Mouse (Mus musculus): ENCODE measurements around the gene Bmp4.
A peak's percentile ranks its signal among the peaks of the same experiment; 100 is the strongest.

The Bmp4 gene

DNA sequence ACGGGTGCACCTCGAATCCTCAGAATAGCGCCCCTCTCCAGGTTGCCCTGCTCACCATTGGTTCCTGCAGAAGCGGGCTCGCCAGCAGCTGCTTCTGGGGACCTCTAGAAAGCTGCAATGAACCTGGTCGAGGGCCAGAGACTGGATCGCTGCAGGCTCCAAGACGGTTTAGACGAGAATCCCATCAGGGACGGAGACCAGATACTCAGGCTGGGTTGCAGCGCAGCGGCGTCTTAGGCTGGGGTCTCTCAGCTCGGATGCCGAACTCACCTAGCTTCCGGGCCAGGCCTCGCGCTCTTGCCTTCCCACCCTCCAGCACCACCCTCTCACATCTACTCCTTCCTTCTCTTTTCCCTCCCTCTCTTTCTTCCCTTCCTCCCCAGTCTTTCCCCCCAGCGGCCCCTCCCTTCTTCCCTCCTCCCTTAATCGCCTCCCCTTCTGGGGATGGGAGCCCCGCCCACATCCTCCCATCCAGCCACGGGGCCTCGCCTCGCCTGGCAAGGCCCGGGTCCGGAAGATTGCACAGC is at the start of gene Bmp4:
Gene Bmp4 (minus strand): TSS at position 421 of the 527 bp plus-strand sequence.
- DNase-seq, result peak; percentile 81 to 87

DNA sequence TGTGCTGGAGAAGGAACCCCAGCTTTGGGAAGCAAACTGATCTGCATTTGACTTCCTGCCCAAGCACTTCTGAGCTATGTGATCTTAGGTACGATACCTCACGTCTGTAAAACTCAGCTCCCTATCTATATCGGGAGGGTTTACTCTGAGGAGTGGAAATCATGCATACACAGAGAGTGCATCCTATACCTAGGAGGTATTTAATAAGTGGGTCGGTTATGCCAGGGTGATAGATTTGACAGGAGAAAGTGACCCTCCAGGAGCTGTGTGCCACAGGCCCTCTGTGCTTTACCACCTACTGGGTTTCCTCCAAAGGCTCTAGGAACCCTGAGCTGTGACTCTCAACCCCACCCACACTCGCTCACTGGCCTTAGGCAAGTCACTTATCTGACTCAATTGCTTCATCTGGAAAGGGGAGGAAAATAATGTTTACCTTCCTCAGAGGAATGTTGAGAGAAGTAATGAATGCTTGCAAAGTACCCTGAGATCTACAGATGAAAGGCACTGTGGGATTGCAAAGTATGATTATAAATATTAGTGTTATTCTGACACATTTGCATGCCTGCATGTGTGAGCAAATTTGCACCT is 49.1 kb upstream of the Bmp4 start:
- DNase-seq, result no peak

DNA sequence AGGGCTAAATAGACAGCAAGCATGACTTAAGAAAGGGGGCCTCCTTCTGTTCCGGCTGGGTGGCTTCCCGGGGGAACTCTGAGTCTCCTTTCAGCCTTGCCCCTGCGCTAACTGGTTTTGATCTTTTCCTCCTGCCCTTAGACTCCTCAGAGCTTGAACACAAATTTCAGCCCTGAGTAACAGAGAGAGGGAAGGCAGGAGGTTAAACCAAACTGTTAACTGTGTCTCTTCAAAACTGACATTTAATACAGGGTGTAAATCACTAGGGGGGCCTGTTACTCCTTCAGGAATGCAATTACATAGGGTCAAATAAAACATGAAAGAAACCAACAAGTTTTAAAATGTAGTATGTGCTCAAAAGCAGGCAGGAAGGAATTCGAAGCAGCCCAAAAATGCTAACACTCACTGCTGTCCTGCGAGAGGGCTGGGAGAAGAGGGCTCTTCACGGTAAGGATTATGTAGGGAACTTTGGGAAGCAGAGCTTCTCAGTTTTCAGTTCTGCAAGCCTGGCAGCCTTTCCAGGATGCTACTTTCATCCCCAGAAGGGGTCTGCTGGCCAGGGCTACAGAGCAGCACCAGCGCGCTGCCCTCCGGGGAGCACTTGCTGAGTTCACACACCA is 46.1 kb upstream of the Bmp4 start:
- DNase-seq, result peak; percentile 41 to 62

DNA sequence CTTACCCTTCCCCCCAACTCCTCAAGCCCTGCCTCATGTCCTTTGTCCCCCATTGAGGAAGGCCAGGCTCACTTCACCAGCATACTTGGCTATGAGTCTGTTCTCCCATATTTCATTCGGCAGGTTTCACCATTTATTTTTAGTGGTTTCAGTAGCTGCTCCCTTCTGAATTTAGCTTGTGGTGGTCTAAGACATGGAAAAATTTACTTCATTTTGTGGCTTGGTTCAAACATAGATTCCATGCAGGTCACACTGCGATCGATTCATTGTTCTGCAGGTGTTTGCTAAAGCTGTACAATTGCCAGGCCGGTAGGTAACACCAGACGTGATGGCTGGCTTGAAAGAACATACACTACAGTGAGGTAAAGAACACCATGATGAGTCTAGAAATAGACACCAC is 39.8 kb upstream of the Bmp4 start:
- DNase-seq, result no peak

DNA sequence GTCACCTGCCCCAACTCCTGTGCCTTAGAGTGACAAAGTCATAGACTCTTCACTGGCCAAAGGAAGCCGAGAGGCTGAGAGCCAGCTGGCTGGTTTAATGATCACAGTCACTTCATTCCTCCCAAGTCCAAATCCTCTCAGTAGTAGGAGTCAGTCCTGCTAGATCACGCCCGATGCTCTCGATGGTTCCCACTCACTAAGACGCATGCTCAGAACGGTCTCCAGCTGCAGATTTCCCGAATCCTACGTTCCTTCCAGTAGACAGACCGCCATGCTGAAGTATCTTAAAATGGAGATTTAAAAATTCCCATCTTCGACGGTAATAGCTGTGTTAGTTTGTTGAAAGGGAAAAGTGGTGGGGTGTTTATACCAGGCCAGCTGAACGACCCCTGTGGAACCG is 36.8 kb upstream of the Bmp4 start:
- DNase-seq, result no peak

DNA sequence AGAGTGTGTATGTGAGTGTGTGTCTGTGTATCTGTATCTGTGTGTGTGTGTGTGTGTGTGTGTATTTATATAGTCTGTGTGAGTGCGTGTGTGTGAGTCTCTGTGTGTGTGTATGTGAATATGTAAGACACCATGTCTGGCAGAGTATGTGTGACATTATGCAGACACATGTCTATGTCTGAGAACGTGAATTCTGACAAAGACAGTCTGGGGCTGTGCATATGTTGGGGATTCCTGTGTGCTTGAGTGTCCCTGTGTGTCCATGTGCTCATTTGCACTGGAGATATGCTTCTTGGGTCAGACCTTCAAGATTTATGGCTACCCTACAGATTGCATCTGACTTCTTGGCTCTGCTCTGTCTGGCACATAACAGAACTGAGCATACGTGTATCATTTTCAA is 31.4 kb upstream of the Bmp4 start:
- DNase-seq, result no peak

DNA sequence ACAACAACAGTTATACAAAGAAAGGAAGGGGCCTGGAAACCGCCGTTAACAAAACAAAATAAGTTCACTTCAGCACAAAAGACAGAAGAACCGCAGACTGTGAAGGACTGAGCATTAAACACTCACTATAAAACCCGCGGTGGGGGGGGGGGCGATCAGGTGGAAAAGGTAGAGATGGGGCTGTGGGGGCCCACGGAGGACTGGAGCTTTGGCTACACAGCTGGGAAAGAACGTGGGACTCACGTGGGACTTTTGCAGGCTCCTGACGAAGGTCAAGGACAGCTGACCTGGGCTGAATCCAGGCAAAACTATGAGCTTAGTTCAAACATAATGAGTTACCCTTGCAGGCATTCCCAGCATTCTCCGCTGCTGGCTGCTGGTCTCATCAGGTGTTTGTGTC is 28.8 kb upstream of the Bmp4 start:
- peak in 1 of 2 experiments; percentile 30 for DNase-seq

DNA sequence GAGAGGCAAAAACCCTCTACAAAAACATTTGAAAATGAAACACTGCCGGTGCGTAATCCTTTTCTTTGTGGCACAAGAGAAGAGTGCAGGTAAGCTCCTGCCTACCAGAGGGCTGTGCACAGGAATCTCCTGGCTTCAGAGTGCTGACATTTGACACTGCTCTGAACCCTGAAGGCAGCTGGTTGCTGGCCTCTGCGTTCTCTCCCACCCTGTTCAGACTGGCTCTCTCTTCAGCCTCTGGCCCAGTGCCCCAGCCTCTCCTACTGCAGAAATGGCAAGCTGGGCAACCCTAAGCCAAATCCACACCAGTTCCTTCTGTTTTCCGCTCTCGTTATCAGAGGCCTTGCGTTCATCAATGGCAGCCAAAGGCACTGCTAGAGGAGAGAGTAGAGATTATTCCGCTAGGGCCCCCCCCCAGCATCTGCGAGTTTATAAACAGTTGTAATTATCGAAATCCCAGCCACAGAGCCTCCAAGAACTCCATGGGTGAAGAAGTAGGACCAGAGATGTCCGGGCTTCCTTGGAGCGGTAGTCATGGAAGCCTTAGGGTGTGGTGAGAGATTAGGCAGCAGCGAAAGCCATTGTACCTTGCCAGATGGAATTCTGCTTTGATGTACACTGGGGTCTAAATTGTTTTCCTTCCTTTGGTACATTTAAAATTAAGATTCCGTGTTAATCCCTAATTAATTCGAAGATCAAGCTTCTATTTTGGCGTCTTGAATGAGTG is 28.1 kb upstream of the Bmp4 start:
- DNase-seq, result peak in 1 of 2 experiments; percentile 14

DNA sequence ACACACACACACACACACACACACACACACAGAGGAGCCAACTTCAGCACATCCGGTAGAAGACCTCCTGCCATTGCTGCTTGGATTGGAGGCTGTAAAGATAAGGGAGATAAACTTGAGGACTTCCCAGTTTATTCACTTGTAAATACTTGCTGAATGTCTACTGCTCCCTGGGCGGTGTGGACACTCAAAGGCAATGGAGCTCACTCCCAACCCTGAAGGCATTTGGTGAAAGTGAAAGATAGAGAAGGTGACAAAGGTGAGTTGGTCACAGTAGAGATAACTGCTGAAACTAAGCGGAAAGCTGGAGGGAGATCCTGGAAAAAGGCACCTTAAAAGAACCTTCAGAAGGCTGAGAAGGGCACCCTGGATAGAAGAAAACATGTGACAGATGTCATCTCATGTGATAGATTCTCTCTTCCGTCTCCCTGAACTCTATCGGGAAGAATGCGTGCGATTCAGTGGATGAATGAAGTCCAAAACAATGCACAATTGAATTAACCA is 22.1 kb upstream of the Bmp4 start:
- DNase-seq, result no peak

DNA sequence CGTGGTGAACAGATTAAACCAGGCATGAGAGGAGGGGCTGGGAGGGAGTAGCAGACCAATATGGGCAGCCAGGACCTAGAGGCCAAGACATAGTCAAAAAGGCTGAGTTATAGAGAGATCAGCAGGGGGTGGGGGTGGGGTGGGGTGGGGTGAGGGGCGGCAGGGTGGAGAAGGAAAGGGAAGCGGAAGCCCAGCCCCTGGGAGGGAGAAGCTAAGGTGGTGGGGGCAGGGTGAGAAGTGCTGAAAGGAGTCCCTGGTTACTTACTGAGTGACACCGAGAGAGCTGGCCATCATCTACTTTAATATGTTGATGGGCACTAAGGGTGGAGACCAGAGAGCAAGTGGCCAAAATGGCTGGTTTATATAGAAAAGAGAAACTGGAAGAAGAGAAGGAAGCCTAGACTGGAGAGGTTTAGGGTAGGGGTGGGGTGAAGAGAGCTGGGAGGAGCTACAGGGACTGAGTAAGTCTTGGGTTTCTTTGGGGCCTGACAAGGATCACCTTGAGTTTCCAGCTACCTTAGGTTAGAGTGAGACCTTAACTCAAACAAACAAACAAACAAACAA is 20.2 kb upstream of the Bmp4 start:
- no peak for DNase-seq

DNA sequence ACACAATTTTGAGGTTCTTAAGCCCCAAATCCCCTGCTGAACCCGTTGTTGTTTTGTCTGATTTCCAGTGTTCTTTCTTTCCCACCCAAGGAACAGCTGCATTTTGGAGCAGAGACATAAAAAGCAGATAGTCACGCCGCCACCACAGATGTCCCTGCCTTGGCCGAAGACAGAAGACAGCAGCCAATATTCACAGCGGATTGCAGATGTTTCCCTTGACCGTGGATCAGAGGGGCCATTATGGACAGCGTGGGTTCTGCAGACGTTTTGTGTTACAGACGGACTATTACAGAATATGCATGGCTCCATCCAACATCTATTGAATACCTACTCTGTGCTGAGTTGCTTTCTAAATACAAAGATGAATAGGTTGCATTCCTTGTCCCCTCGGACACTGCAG is 18.5 kb upstream of the Bmp4 start:
- no peak for DNase-seq

DNA sequence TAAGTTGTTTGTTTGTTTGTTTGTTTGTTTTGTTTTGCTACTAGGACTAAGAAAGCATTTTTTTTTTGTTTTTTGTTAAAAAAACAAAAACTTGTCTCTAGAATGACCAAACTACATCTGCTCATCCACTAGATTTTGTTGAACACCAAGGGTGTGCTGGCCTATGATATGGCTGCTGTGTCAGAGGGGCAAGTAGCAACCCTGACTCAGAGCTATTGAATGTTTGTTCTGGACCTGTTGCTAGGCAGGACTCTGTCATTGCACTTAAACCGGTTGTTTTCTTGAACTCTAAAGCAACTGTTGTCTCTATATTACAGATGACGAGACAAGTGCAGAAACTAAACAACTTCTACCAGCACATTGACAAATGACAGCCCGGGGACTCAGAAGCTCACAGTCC is 17.9 kb upstream of the Bmp4 start:
- DNase-seq, result no peak

DNA sequence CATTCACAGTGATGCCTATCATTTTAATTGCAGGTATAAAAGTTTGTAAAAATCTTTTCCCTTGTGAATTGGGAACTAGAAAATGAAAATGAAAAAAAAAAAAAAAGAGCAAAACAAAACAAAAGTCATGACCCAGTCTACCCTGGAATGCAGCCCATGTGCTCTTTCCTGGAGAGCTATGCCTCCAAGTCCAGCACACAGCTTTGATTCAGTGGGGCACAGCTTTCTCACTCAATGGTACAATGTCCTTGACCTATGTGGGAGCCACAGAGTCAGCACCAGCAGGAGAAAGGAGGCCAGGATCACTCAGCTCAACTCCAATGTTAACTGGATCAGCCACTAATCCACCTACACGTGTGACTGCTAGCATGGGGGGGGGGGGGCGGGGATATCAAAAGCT is 9.5 kb upstream of the Bmp4 start:
- no peak for DNase-seq

DNA sequence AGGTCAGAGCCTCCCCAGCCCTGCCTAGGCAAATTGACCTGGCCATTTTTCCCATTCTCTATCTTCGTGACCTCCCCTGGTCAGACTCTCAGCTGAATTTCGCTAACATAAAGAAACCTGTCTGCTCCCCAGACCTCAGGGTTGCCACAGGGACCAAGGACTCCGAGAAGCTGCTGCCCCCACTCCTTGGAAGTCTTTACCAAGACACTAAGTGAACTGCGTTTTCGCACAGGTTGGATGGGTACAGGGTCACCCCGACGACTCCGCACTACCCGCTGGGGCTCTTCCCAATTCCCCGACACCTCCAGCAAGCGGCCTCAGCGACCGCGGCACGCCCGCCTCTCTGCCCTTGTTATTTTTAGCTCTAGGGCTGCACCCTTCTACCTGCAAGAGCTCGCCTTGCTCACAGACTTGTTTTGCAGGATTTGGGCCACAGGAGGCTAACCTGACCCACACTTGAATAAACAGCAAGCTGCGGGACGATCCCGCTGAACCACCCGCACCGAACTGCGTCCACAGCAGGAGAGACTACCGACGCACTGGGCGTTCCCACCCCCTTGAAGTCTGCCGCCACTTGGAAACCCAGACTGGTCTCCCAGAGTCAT is 7.7 kb upstream of the Bmp4 start:
- DNase-seq, result peak; percentile 39 to 64

DNA sequence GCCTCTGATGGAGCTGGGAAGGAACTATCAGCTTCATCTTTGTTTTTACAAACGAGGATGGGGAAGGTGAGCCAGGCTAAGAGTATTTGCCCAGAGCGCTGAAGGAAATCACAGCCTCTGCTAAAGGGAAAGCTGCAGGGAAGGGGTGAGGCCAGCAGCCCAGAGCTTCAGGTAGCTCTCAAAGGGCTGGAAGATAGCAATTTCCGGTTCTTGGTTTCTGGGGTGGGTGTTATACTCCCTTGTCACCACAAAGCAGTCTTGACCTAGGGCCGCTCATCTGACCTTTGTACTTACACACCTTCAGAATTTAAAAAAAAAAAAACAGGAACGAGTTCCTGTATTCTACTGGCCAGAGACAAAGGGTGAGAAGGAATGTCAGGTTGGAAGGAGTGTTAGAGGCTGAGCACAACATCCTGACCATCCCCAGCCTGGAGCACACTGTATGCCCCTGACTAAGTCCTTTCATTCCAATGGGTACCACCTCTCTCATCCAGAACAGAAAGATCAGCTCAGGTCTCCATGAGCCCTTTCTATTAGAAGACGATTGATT is 1.2 kb upstream of the Bmp4 start:
- DNase-seq, result no peak

DNA sequence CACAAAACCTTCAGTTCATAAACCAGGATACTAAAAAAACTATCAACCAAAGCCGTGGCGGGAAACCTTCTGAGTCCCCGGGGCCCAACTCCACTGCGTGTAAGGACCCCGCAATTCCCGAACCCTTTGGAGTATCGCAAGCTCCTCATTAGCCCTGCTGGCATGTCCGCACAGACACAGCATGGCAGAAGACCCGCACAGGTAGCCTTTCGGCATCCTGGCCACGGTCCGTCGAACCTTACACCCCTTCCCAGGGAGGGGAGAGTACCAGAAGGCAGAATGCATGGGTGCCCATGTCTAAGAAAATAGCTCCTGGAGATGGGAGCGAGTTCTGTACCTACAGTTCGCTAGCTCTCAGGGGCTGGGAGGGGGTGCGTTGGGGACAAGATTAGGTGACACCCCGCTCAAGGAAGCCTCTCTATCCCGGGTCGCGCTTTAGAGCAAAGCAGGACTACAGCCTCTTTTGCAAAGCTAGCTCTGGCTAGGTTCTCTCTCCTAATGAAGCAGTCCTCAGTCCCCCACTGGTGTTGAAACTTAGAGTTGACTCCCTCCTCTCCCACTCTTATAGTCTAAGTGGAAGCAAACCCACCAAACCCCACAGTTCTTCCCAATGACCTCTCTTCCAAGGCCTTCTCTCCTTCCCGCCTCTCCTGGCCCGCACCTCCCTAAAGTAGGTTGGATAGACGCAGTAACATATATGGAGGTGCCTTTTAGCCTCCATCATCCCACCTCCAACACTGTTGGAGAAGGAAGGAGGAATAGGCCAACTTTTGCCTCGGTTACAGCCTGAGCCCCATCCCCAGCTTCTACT is 826 bp downstream of the Bmp4 start:
- DNase-seq, result peak in 1 of 2 experiments; percentile 32

DNA sequence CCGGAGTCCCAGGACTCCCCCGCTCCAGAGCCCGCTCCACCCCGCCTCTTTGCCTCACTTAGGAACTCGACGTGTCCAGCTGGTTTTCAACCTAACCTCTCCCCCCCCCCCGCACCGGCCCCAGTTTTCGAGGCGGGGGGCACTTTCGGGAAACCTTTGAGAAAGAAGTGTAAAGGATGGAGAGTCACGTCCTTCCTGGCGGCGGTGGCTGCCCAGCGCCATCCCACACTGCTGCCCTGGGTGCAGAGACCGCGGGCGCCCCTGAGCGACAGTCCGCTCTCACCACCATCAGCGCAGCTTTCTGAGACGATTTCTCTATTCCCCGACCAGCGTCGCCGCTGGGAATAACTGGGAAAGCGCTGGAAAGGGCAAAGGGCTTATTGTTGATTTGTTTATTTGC is 1.8 kb downstream of the Bmp4 start:
- peak; percentile 78 to 86 for DNase-seq

DNA sequence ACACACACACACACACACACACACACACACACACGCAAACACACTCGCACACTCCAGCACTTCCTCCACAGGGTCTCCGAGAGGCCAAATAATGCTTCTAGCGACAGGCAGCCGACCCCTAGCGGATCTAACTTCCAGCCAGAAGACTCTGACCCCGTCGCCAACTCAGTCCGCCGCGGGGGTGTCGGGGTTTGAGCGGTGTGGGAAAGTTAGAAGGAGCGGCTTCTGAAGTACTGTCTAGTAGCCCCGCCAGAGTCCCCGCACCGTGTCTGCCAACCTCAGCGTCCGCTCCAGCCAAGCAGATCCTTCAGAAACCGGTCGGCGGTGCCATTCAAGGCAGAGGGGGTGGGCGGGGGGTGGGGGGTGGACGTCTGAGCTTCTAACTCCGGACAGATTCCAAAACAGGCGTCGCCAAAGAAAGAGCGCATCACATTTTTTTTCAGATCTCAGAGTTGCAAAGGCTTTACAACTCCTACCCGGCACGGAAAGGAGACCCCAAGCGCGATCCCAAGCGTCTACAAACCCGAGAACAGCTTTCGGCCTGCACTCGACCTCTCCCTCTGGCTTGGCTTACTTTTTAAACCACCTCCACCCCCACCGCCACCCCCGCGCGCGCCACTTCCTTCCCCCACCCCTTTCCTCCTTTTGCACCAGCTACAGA is 2.5 kb downstream of the Bmp4 start:
- DNase-seq, result peak; percentile 79 to 87

DNA sequence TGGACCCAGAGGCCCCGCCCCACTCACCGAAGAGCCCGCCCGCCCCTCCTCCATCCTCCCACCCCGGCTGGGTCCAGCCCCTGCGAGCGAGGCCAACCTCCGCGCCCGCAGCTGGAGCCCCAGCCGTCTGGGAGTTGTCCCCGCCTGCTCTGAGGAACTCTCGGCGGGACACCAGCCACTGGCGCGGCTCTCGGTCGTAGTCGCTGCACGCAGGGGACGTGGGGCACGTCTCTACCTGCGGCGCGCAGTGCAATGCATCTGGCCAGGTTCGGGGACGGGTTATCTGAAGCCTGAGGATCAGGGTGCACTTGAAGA is 3.2 kb downstream of the Bmp4 start:
- DNase-seq, result peak; percentile 95 to 96

DNA sequence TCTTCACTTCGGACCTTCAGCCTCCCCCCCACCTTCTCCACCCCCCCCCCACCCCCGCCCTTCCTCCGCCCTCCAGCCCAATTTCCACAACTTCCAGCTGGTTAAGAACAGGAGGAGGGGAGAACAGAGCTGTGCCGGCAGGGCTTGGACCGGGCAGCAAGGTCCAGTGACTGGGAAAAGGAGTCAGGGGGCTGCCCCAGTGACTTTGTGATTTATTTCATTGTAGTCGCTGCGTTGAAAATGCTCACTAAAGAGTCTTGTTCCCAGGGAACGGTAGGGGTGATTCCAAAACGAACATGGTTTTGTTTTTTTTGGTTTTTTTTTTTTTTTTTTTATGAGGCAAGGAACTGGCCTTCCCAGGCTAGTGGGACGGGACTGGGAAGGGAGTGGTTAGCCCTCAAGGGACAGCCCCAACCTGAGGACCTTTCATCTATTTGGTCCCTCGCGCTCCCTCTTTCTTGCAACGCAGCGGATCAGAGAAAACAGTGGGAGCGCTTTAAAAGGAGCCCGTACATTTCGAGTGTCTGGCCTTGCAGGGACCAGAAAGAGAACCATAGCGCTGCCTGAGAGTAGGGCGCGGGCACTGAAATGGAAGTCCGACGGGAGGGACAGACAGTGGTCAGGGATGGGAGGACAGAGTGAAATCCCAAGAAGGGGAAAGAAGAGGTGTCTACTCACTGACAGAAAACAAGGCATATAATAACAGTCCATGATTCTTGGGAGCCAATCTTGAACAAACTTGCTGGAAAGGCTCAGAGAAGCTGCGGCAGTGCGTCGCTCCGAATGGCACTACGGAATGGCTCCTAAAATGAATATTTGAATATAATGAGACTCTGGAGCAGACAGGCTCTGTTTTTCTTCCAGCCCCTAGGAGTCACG is 3.8 kb downstream of the Bmp4 start:
- peak; percentile 44 to 64 for DNase-seq

Data from kidney, postnatal 4 days (tissue).